ENCODE assay signal across 11 mouse cellular contexts in the genomic region with DNA sequence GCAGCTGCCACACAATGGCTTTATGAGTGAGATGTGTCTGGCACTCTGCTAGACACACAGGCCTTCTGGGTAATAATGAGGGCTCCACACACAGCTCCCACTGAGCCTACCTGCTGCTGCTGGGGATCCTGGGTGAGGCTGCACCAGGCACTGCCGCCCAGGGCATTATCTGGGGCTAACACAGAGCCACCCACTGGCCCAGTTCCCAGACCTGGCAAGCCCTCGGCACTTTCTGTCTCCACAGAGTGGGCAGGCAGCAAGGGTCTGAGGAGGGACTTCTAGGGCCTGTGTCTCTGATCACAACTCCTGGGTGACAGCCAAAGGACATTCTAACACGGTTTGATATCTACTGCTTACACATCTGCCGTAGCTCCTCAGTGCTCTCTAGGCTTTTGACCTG. TPM values are rescaled to one million over a fixed set of nuclear protein-coding genes. Genes with fewer than 3 reads are reported as not detected.
DNase-seq lines count a peak whose midpoint lies in the region; ATAC-seq and TF ChIP-seq lines count a peak whose summit lies in the region.
"Had no signal": no experiment of that assay in that cellular context is flagged by ENCODE, and none has a peak within 500 bp of the region (broad histone marks: within the 10 kb centered on the region; RNA-seq: fewer than 3 reads in every experiment).

No protein-coding gene starts in this region.

- no peak for ATAC-seq in heart, embryonic 11.5 days (replicated peaks; ENCODE audit: insufficient number of reproducible peaks, low FRiP score, low TSS enrichment)
- peak; percentile 59 for ATAC-seq in forebrain, embryonic 16.5 days
- peak; percentile 7 for ATAC-seq in midbrain, embryonic 15.5 days (replicated peaks)

- intact Hi-C loops in heart, postnatal 10 days (cut with DNase I), result no loop called here
- intact Hi-C loops in gastrocnemius, postnatal 14 days (cut with DNase I; ENCODE audit: low total_unique reads), result no loop called here

- no peaks in the 10 kb centered on the region for H3K4me1 ChIP-seq in heart, embryonic 11.5 days (ENCODE audit: control insufficient read depth, insufficient read depth, low read length)
- H3K4me1 ChIP-seq in forebrain, embryonic 16.5 days (replicated peaks; ENCODE audit: control insufficient read depth, insufficient read depth, low read length), result peaks cover 47% of the 10 kb centered on the region
- peaks cover 65% of the 10 kb centered on the region for H3K4me1 ChIP-seq in midbrain, embryonic 15.5 days
- peaks cover 37% of the 10 kb centered on the region for H3K4me1 ChIP-seq in thymus, adult 2 months (replicated peaks; ENCODE audit: control insufficient read depth, insufficient read depth, low read length)

- H3K9me3 ChIP-seq in heart, embryonic 11.5 days (replicated peaks; ENCODE audit: control insufficient read depth, low read length), result no peaks in the 10 kb centered on the region
- no peaks in the 10 kb centered on the region for H3K9me3 ChIP-seq in forebrain, embryonic 16.5 days (ENCODE audit: control insufficient read depth, low read length)
- H3K9me3 ChIP-seq in midbrain, embryonic 15.5 days, result no peaks in the 10 kb centered on the region
- H3K9me3 ChIP-seq: liver, embryonic 13.5 days had no signal

- no peak overlapping the region for H3K27ac ChIP-seq in heart, embryonic 11.5 days (ENCODE audit: low read depth, low read length)
- H3K27ac ChIP-seq in forebrain, embryonic 16.5 days (ENCODE audit: low read length), result peak overlapping the region; percentile 86
- H3K27ac ChIP-seq in midbrain, embryonic 15.5 days, result peak overlapping the region; percentile 85
- H3K27ac ChIP-seq in thymus, adult 2 months (ENCODE audit: control insufficient read depth, insufficient read depth, low read length), result no peak overlapping the region
- H3K27ac ChIP-seq: liver, embryonic 13.5 days had no signal

- TF ChIP-seq CTCF in thymus, adult 2 months (IDR thresholded peaks at IDR 0.05; ENCODE audit: borderline replicate concordance, control insufficient read depth, extremely low read depth, insufficient read depth, low read length, poor library complexity), result no peak

- H3K4me2 ChIP-seq in heart, embryonic 11.5 days, result no peak overlapping the region
- 0 out of 2 replicates have a peak overlapping the region, but pooled peaks have one; percentile 39 for H3K4me2 ChIP-seq in forebrain, embryonic 16.5 days (ENCODE audit: low read length)
- peak overlapping the region; percentile 9; the same call in 1 of the 2 replicates for H3K4me2 ChIP-seq in midbrain, embryonic 15.5 days
- H3K4me2 ChIP-seq: liver, embryonic 13.5 days had no signal

- TF ChIP-seq POLR2A in thymus, adult 2 months (IDR thresholded peaks at IDR 0.05; ENCODE audit: control insufficient read depth, extremely low read depth, insufficient read depth, low read length, poor library complexity), result no peak

- H3K36me3 ChIP-seq in heart, embryonic 11.5 days (ENCODE audit: control insufficient read depth, insufficient read depth, low read length), result no peaks in the 10 kb centered on the region
- H3K36me3 ChIP-seq in forebrain, embryonic 16.5 days (ENCODE audit: control insufficient read depth, insufficient read depth), result peaks cover 21% of the 10 kb centered on the region
- peaks cover 22% of the 10 kb centered on the region; the same call in 1 of the 2 replicates for H3K36me3 ChIP-seq in midbrain, embryonic 15.5 days (replicated peaks)
- peaks cover 43% of the 10 kb centered on the region for H3K36me3 ChIP-seq in thymus, adult 2 months (ENCODE audit: control insufficient read depth, insufficient read depth, low read length)

- no peak overlapping the region for H3K9ac ChIP-seq in heart, embryonic 11.5 days (ENCODE audit: low read depth, low read length)
- no peak overlapping the region; the same call in 1 of the 2 replicates for H3K9ac ChIP-seq in forebrain, embryonic 16.5 days (replicated peaks; ENCODE audit: low read depth, low read length)
- no peak overlapping the region for H3K9ac ChIP-seq in midbrain, embryonic 15.5 days
- H3K9ac ChIP-seq: liver, embryonic 13.5 days had no signal

- H3K27me3 ChIP-seq in heart, embryonic 11.5 days (ENCODE audit: control insufficient read depth, insufficient read depth, low read length), result peaks cover 17% of the 10 kb centered on the region
- no peaks in the 10 kb centered on the region for H3K27me3 ChIP-seq in forebrain, embryonic 16.5 days (replicated peaks; ENCODE audit: control insufficient read depth, insufficient read depth, low read length)
- no peaks in the 10 kb centered on the region for H3K27me3 ChIP-seq in midbrain, embryonic 15.5 days (replicated peaks)
- H3K27me3 ChIP-seq in thymus, adult 2 months (ENCODE audit: control insufficient read depth, insufficient read depth, low read length), result no peaks in the 10 kb centered on the region

- WGBS in heart, embryonic 11.5 days (ENCODE audit: insufficient replicate concordance), result 48% methylated on average over 4 of the region's 4 CpGs
- WGBS in forebrain, embryonic 16.5 days, result 30% methylated on average over 4 of the region's 4 CpGs
- 28% methylated on average over 4 of the region's 4 CpGs for WGBS in midbrain, embryonic 15.5 days
- WGBS in thymus, adult 2 months, result 92% methylated on average over 4 of the region's 4 CpGs

- H3K4me3 ChIP-seq in heart, embryonic 11.5 days (ENCODE audit: low read depth, low read length), result no peak overlapping the region
- no peak overlapping the region for H3K4me3 ChIP-seq in forebrain, embryonic 16.5 days (replicated peaks; ENCODE audit: low read length)
- no peak overlapping the region for H3K4me3 ChIP-seq in midbrain, embryonic 15.5 days
- no peak overlapping the region for H3K4me3 ChIP-seq in thymus, adult 2 months (ENCODE audit: control insufficient read depth, insufficient read depth, low read length)
- H3K4me3 ChIP-seq: erythroblast, embryonic 14.5 days; liver, embryonic 13.5 days had no signal

- peak; percentile 74 to 77 for DNase-seq in heart, postnatal 10 days
- peak; percentile 73 for DNase-seq in MN1 (ENCODE audit: low spot score)
- DNase-seq in frontal cortex, postnatal 25 days (ENCODE audit: low spot score in 2 of 2), result no peak
- no peak for DNase-seq in thymus, adult 2 months
- no peak for DNase-seq in gastrocnemius, postnatal 14 days
- DNase-seq: adrenal gland, postnatal 36 days; liver, embryonic 13.5 days had no signal

RNA-seq across cellular contexts. Expression of a gene that starts 6.3 kb away (rescaled TPM):
- total RNA-seq in heart, postnatal 10 days (2021), result 1 to 10 TPM; 1.3 to 2.4 TPM
- polyA plus RNA-seq in heart, embryonic 11.5 days (2014; fragmentation: Nextera tagmentation; extraction: Ambion mirVana), result 0.83 and 1.2 TPM in 2 replicates
- 72.4 and 100 TPM in 2 replicates for polyA plus RNA-seq in forebrain, embryonic 16.5 days (2015; fragmentation: Nextera tagmentation; extraction: Ambion mirVana)
- 96.0 and 102 TPM in 2 replicates for polyA plus RNA-seq in midbrain, embryonic 15.5 days (2015; fragmentation: Nextera tagmentation; extraction: Ambion mirVana)
- polyA plus RNA-seq in thymus, adult 2 months (2012; rRNA removed), result 767 and 809 TPM in 2 replicates
- total RNA-seq in gastrocnemius, postnatal 14 days (2021), result under 1 TPM; 0.39 to 0.53 TPM

RNA-seq across cellular contexts. Expression of a gene that starts 17.6 kb away (rescaled TPM):
- 10 to 100 TPM; 12.0 to 12.2 TPM for total RNA-seq in heart, postnatal 10 days (2021)
- polyA plus RNA-seq in heart, embryonic 11.5 days (2014; fragmentation: Nextera tagmentation; extraction: Ambion mirVana), result 1.4 and 1.8 TPM in 2 replicates
- 0.58 and 0.68 TPM in 2 replicates for polyA plus RNA-seq in forebrain, embryonic 16.5 days (2015; fragmentation: Nextera tagmentation; extraction: Ambion mirVana)
- polyA plus RNA-seq in midbrain, embryonic 15.5 days (2015; fragmentation: Nextera tagmentation; extraction: Ambion mirVana), result 0.27 and 0.36 TPM in 2 replicates
- polyA plus RNA-seq in thymus, adult 2 months (2012; rRNA removed), result 6.3 and 6.9 TPM in 2 replicates
- total RNA-seq in gastrocnemius, postnatal 14 days (2021), result 1 to 10 TPM; 5.2 to 5.5 TPM

RNA-seq across cellular contexts. Expression of a gene that starts 30.2 kb away (rescaled TPM):
- 1 to 10 TPM; 5.1 to 5.4 TPM for total RNA-seq in heart, postnatal 10 days (2021)
- 0.61 and 0.89 TPM in 2 replicates for polyA plus RNA-seq in heart, embryonic 11.5 days (2014; fragmentation: Nextera tagmentation; extraction: Ambion mirVana)
- not detected in 2 replicates for polyA plus RNA-seq in forebrain, embryonic 16.5 days (2015; fragmentation: Nextera tagmentation; extraction: Ambion mirVana)
- polyA plus RNA-seq in midbrain, embryonic 15.5 days (2015; fragmentation: Nextera tagmentation; extraction: Ambion mirVana), result 0.37 and 1.5 TPM in 2 replicates
- 42.6 and 56.8 TPM in 2 replicates for polyA plus RNA-seq in thymus, adult 2 months (2012; rRNA removed)
- total RNA-seq in gastrocnemius, postnatal 14 days (2021), result 1 to 10 TPM; 1.1 to 1.5 TPM

RNA-seq across cellular contexts. Expression of a gene that starts 43.1 kb away (rescaled TPM):
- 10 to 100 TPM; 14.3 to 15.0 TPM for total RNA-seq in heart, postnatal 10 days (2021)
- 4.9 and 5.3 TPM in 2 replicates for polyA plus RNA-seq in heart, embryonic 11.5 days (2014; fragmentation: Nextera tagmentation; extraction: Ambion mirVana)
- polyA plus RNA-seq in forebrain, embryonic 16.5 days (2015; fragmentation: Nextera tagmentation; extraction: Ambion mirVana), result 3.4 and 4.1 TPM in 2 replicates
- 5.2 and 5.8 TPM in 2 replicates for polyA plus RNA-seq in midbrain, embryonic 15.5 days (2015; fragmentation: Nextera tagmentation; extraction: Ambion mirVana)
- 68.0 and 77.5 TPM in 2 replicates for polyA plus RNA-seq in thymus, adult 2 months (2012; rRNA removed)
- total RNA-seq in gastrocnemius, postnatal 14 days (2021), result 1 to 10 TPM; 2.6 to 2.8 TPM

RNA-seq across cellular contexts. Expression of a gene that starts 47.7 kb away (rescaled TPM):
- total RNA-seq in heart, postnatal 10 days (2021), result 1 to 10 TPM; 1.1 to 1.5 TPM
- 0.63 and 0.65 TPM in 2 replicates for polyA plus RNA-seq in heart, embryonic 11.5 days (2014; fragmentation: Nextera tagmentation; extraction: Ambion mirVana)
- polyA plus RNA-seq in forebrain, embryonic 16.5 days (2015; fragmentation: Nextera tagmentation; extraction: Ambion mirVana), result 23.1 and 33.6 TPM in 2 replicates
- polyA plus RNA-seq in midbrain, embryonic 15.5 days (2015; fragmentation: Nextera tagmentation; extraction: Ambion mirVana), result 26.9 and 27.4 TPM in 2 replicates
- 1.6 and 2.0 TPM in 2 replicates for polyA plus RNA-seq in thymus, adult 2 months (2012; rRNA removed)
- under 1 TPM; 0.18 to 0.20 TPM for total RNA-seq in gastrocnemius, postnatal 14 days (2021)

Comparison
In these comparisons a context has a peak if more than half of its experiments do, and no peak if none do; other contexts are left out.
1. DNase-seq: peak in heart, postnatal 10 days (2 of 2) and MN1 (single experiment); none in frontal cortex, postnatal 25 days (0 of 2), thymus, adult 2 months (single experiment) and gastrocnemius, postnatal 14 days (single experiment).
2. H3K27ac ChIP-seq: peak in forebrain, embryonic 16.5 days (single experiment) and midbrain, embryonic 15.5 days (single experiment); none in heart, embryonic 11.5 days (single experiment) and thymus, adult 2 months (single experiment).
3. RNA of a gene that starts 6.3 kb away (polyA plus RNA-seq): 767 to 809 TPM in thymus, adult 2 months, 96.0 to 102 TPM in midbrain, embryonic 15.5 days and 72.4 to 100 TPM in forebrain, embryonic 16.5 days; 0.83 to 1.2 TPM in heart, embryonic 11.5 days; every median in the first group is over 10 times any median in the second.
4. RNA of a gene that starts 30.2 kb away (polyA plus RNA-seq): 42.6 to 56.8 TPM in thymus, adult 2 months; 0.61 to 0.89 TPM in heart, embryonic 11.5 days, 0.37 to 1.5 TPM in midbrain, embryonic 15.5 days and not detected in forebrain, embryonic 16.5 days; every median in the first group is over 10 times any median in the second.